Mouse (Mus musculus) heart, embryonic 10.5 days (tissue): Measurements from ENCODE around the gene Olfr617. TPM values are rescaled to one million over a fixed set of nuclear protein-coding genes. Genes with fewer than 3 reads are reported as not detected.
"Not testable (repeated sequence)": the region's sequence is repeated elsewhere in the genome, so short reads cannot be mapped to it uniquely, and the experiment has no call there.

Experiments
- DNase-seq: peaks from one replicate; pipeline ENCODE4 v3.0.0-alpha.2; 2017; ENCODE audit warnings: low spot score
- H3K27ac ChIP-seq: fragments of 300-500 bp; sonication (generic); 2 replicates; pipeline ENCODE4 v1.5.1; 2016; ENCODE audit warnings: mild to moderate bottlenecking
- H3K27me3 ChIP-seq: fragments of 300-500 bp; sonication (generic); 2 replicates; pipeline ENCODE4 v1.6.1; 2016; ENCODE audit warnings: mild to moderate bottlenecking; ENCODE audit not compliant: poor library complexity, insufficient read depth, severe bottlenecking
- H3K36me3 ChIP-seq: fragments of 300-500 bp; sonication (generic); 2 replicates; pipeline ENCODE4 v1.6.1; 2016; ENCODE audit warnings: mild to moderate bottlenecking, moderate library complexity
- H3K4me1 ChIP-seq: fragments of 300-500 bp; sonication (generic); 2 replicates; pipeline ENCODE4 v1.6.1; 2016; ENCODE audit warnings: mild to moderate bottlenecking
- H3K4me3 ChIP-seq: fragments of 300-500 bp; sonication (generic); 2 replicates; pipeline ENCODE4 v1.5.1; 2016; ENCODE audit warnings: mild to moderate bottlenecking, moderate library complexity
- H3K9me3 ChIP-seq: fragments of 300-500 bp; sonication (generic); 2 replicates; pipeline ENCODE4 v1.6.1; 2016; ENCODE audit warnings: mild to moderate bottlenecking, moderate library complexity
- WGBS: fragments of 180-500 bp; shearing (Covaris S2); methylation state at CpG from one replicate; pipeline ENCODE4 v1.1.7; 2016; 5-methylcytosine and 5-hydroxymethylcytosine counted together
- microRNA-seq: library from miRNA; unstranded; fragments of <30 nt; microRNA quantifications from one replicate; pipeline ENCODE4, GENCODE M21; 2017
- polyA plus RNA-seq: library from polyadenylated mRNA; unstranded; fragments of >200 nt; fragmentation: Nextera tagmentation; extraction: Ambion mirVana; gene quantifications from 2 replicates; pipeline ENCODE4 v1.2.1, GENCODE M21; 2016

Olfr617 gene
- polyA plus RNA-seq: not detected in 2 replicates

GRCm38 (mm10) chr7:103572761-103573160 lies at the start of gene Olfr617:
Olfr617 (plus strand) TSS chr7:103573061.
- no peak for DNase-seq
- Histone ChIP-seq H3K27ac (no peak within 1 kb of the TSS), H3K4me3 (no peak within 1 kb of the TSS), H3K9me3 (no peaks in the 10 kb centered on the region), H3K36me3 (no peaks in the 10 kb centered on the region), H3K27me3 (no peaks in the 10 kb centered on the region), H3K4me1 (peaks cover 3% of the 10 kb centered on the region; the same call in 1 of the 2 replicates)
- 88% methylated on average over 1 of the region's 1 CpGs for WGBS

DNA sequence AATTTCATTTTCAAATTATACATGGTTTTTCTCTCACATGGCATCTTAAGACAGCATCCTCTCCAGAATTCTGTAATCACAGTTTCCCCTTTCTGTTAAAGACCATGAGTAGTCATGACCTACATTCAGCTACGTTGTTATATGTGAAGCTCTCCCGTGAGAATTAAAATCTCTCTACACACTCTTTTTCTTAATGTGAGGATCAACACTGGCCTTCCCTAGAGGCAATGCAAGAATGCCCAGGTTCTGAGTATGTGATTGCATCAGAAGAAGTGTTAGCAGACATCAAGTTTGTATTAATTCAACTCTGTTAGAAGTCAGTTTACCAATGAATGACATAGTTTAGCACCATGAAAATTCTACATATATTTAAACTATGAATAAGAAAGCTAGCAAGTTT lies 30.2 kb upstream of the Olfr617 start, which contains the start of gene Olfr612:
Gene Olfr612, minus strand, starts transcription at position 101 of the 400 bp plus-strand sequence.
- H3K27ac ChIP-seq, H3K9me3 ChIP-seq, H3K4me1 ChIP-seq, H3K36me3 ChIP-seq, H3K4me3 ChIP-seq, H3K27me3 ChIP-seq, DNase-seq: not testable (repeated sequence)
- WGBS: 82% methylated on average over 2 of the region's 2 CpGs

GRCm38 (mm10) chr7:103547774-103548173 lies 25.1 kb upstream of the Olfr617 start, which contains the start of gene Olfr613:
Olfr613 (plus strand) TSS chr7:103548074.
- no peak for DNase-seq
- Histone ChIP-seq H3K4me3 (no peak within 1 kb of the TSS), H3K36me3 (no peaks in the 10 kb centered on the region), H3K27ac (no peak within 1 kb of the TSS), H3K4me1 (no peaks in the 10 kb centered on the region), H3K9me3 (no peaks in the 10 kb centered on the region), H3K27me3 (no peaks in the 10 kb centered on the region)
- WGBS: 80% methylated on average over 2 of the region's 2 CpGs

DNA sequence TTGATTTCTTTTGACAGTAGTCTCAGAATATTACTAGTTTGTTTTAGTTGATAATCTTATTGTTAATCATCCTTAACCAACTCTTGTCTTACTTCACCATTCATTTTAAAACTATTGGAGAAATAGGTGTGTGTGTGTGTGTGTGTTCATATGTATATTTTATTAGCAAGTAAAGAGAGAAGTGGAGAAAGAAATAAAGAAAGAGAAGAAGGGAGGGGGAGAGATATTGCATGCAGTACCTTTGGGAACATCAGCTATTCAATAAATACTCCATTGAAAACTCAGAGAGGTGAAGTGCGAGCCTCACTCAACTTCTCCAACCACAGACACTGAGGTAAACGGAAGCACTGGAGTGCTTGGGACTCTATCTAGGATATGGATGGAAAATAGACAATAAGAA lies 17.1 kb upstream of the Olfr617 start, which contains the start of gene Olfr615:
Gene Olfr615, plus strand, starts transcription at position 301 of the 400 bp plus-strand sequence.
- WGBS: 75% methylated on average over 2 of the region's 2 CpGs
- Histone ChIP-seq H3K27ac (no peak within 1 kb of the TSS), H3K4me3 (no peak within 1 kb of the TSS), H3K4me1 (no peaks in the 10 kb centered on the region), H3K36me3 (no peaks in the 10 kb centered on the region), H3K27me3 (no peaks in the 10 kb centered on the region), H3K9me3 (no peaks in the 10 kb centered on the region)
- DNase-seq: no peak

GRCm38 (mm10) chr7:103569043-103569442 lies 3.8 kb upstream of the Olfr617 start, which contains the start of gene Olfr616:
Olfr616 (minus strand) TSS chr7:103569143.
- DNase-seq: no peak
- no peaks in the 10 kb centered on the region for H3K36me3 ChIP-seq
- H3K9me3 ChIP-seq: no peaks in the 10 kb centered on the region
- H3K27ac ChIP-seq: no peak within 1 kb of the TSS
- WGBS: 76% methylated on average over 3 of the region's 3 CpGs
- H3K4me1 ChIP-seq: peaks cover 3% of the 10 kb centered on the region; the same call in 1 of the 2 replicates
- H3K4me3 ChIP-seq: no peak within 1 kb of the TSS
- no peaks in the 10 kb centered on the region for H3K27me3 ChIP-seq

- H3K4me3 ChIP-seq: no peak within 1 kb of the TSS
- no peaks in the 10 kb centered on the region for H3K27me3 ChIP-seq
- WGBS: 53% methylated on average over 2 of the region's 2 CpGs
- no peak for DNase-seq
- no peak within 1 kb of the TSS for H3K27ac ChIP-seq
- no peaks in the 10 kb centered on the region for H3K4me1 ChIP-seq
- no peaks in the 10 kb centered on the region for H3K9me3 ChIP-seq
- H3K36me3 ChIP-seq: no peaks in the 10 kb centered on the region
Observed at GRCm38 (mm10) chr7:103589803-103590202, 16.9 kb downstream of the Olfr617 start, which contains the start of gene Olfr618. Olfr618 (plus strand) TSS chr7:103590103.

DNA sequence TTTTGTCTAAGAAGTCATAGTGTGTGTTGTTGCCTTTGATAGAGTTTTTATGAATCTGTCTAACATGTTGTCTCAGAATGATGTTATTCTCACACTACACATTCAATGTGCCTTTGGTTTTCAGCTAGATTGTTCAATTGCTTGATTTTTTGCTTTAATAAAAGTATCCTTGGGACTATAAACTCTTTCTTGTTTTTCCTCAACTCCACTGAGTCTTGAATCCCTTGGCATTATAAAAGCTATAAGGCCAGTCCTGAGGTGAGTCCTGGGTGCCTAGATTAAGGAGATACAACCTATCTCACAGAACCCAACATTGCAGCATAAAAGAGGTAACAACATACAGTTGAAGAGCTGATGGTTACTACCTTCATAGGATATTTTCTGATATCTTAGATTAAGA lies 27.4 kb downstream of the Olfr617 start, which contains the start of gene Olfr619:
Gene Olfr619, plus strand, starts transcription at position 301 of the 400 bp plus-strand sequence.
- Histone ChIP-seq H3K4me3 (no peak within 1 kb of the TSS), H3K9me3 (no peaks in the 10 kb centered on the region), H3K27me3 (no peaks in the 10 kb centered on the region), H3K27ac (no peak within 1 kb of the TSS), H3K36me3 (no peaks in the 10 kb centered on the region), H3K4me1 (no peaks in the 10 kb centered on the region)
- DNase-seq: no peak

GRCm38 (mm10) chr7:103607425-103607824 lies 34.6 kb downstream of the Olfr617 start:
- Histone ChIP-seq H3K27ac (no peak overlapping the region), H3K27me3 (no peaks in the 10 kb centered on the region), H3K4me1 (no peaks in the 10 kb centered on the region), H3K4me3 (no peak overlapping the region), H3K9me3 (no peaks in the 10 kb centered on the region), H3K36me3 (no peaks in the 10 kb centered on the region)
- WGBS: 78% methylated on average over 2 of the region's 2 CpGs
- no peak for DNase-seq

- no peak for DNase-seq
- H3K36me3 ChIP-seq: no peaks in the 10 kb centered on the region
- no peaks in the 10 kb centered on the region for H3K27me3 ChIP-seq
- H3K27ac ChIP-seq: no peak within 1 kb of the TSS
- WGBS: 72% methylated on average over 2 of the region's 2 CpGs
- no peaks in the 10 kb centered on the region for H3K4me1 ChIP-seq
- no peak within 1 kb of the TSS for H3K4me3 ChIP-seq
- no peaks in the 10 kb centered on the region for H3K9me3 ChIP-seq
Observed at GRCm38 (mm10) chr7:103612434-103612833, 39.6 kb downstream of the Olfr617 start, which contains the start of gene Olfr620. Olfr620 (minus strand) TSS chr7:103612534.

Small RNA genes lying within 50 kb of the gene (microRNA-seq; reads per million reads assigned to microRNA genes)
- gene Gm26506: not detected

Other genes starting within 250 kb of the Olfr617 start
- gene Olfr598, start 249.5 kb upstream of the Olfr617 start, polyA plus RNA-seq: not detected in 2 replicates
- not detected in 2 replicates for gene Olfr599, start 237.1 kb upstream of the Olfr617 start, polyA plus RNA-seq
- gene Olfr600, start 223.4 kb upstream of the Olfr617 start, polyA plus RNA-seq: not detected in 2 replicates
- not detected in 2 replicates for gene Olfr601, start 210.4 kb upstream of the Olfr617 start, polyA plus RNA-seq
- not detected in 2 replicates for gene Olfr603, start 186.9 kb upstream of the Olfr617 start, polyA plus RNA-seq
- gene Usp17lc, start 158.0 kb upstream of the Olfr617 start, polyA plus RNA-seq: not detected in 2 replicates
- not detected in 2 replicates for gene Olfr605, start 127.6 kb upstream of the Olfr617 start, polyA plus RNA-seq
- not detected in 2 replicates for gene Olfr606, start 124.0 kb upstream of the Olfr617 start, polyA plus RNA-seq
- not detected in 2 replicates for gene Olfr607, start 108.9 kb upstream of the Olfr617 start, polyA plus RNA-seq
- 0.14 TPM in 1 of 2 replicates, not detected in the other for gene Olfr608, start 103.2 kb upstream of the Olfr617 start, polyA plus RNA-seq
- gene Olfr609, start 75.0 kb upstream of the Olfr617 start, polyA plus RNA-seq: not detected in 2 replicates
- gene Olfr610, start 60.9 kb upstream of the Olfr617 start, polyA plus RNA-seq: not detected in 2 replicates
- gene Olfr611, start 52.2 kb upstream of the Olfr617 start, polyA plus RNA-seq: not detected in 2 replicates
- not detected in 2 replicates for gene Olfr612, start 30.3 kb upstream of the Olfr617 start, polyA plus RNA-seq
- not detected in 2 replicates for gene Olfr613, start 25.0 kb upstream of the Olfr617 start, polyA plus RNA-seq
- gene Olfr615, start 17.0 kb upstream of the Olfr617 start, polyA plus RNA-seq: not detected in 2 replicates
- not detected in 2 replicates for gene Olfr616, start 3.9 kb upstream of the Olfr617 start, polyA plus RNA-seq
- gene Olfr618, start 17.0 kb downstream of the Olfr617 start, polyA plus RNA-seq: not detected in 2 replicates
- not detected in 2 replicates for gene Olfr619, start 27.5 kb downstream of the Olfr617 start, polyA plus RNA-seq
- gene Olfr620, start 39.5 kb downstream of the Olfr617 start, polyA plus RNA-seq: not detected in 2 replicates
- not detected in 2 replicates for gene Olfr622, start 69.6 kb downstream of the Olfr617 start, polyA plus RNA-seq
- gene Olfr623, start 90.6 kb downstream of the Olfr617 start, polyA plus RNA-seq: not detected in 2 replicates
- not detected in 2 replicates for gene Olfr624, start 98.1 kb downstream of the Olfr617 start, polyA plus RNA-seq
- gene Olfr625-ps1, start 109.7 kb downstream of the Olfr617 start, polyA plus RNA-seq: not detected in 2 replicates
- gene Olfr243, start 141.6 kb downstream of the Olfr617 start, polyA plus RNA-seq: not detected in 2 replicates
- not detected in 2 replicates for gene Olfr628, start 157.3 kb downstream of the Olfr617 start, polyA plus RNA-seq
- not detected in 2 replicates for gene Olfr629, start 171.9 kb downstream of the Olfr617 start, polyA plus RNA-seq
- gene Olfr630, start 184.3 kb downstream of the Olfr617 start, polyA plus RNA-seq: not detected in 2 replicates
- gene Olfr69, start 198.5 kb downstream of the Olfr617 start, polyA plus RNA-seq: not detected in 2 replicates
- not detected in 2 replicates for gene Olfr68, start 206.6 kb downstream of the Olfr617 start, polyA plus RNA-seq
- gene Olfr67, start 218.8 kb downstream of the Olfr617 start, polyA plus RNA-seq: not detected in 2 replicates
- gene Hbb-bt, start 240.9 kb downstream of the Olfr617 start, polyA plus RNA-seq: 442 and 979 TPM in 2 replicates